Mouse (Mus musculus): ENCODE measurements at regions not wholly inside any gene's neighbourhood (a gene's known extent, or its start where the extent isn't known, plus 50 kb on each side); places are given as distances from the start of the nearest gene placed in this dataset.

- TF ChIP-seq CTCF (IDR thresholded peaks at IDR 0.05; ENCODE audit: low read depth, low read length), result no peak
- TF ChIP-seq POLR2A (IDR thresholded peaks at IDR 0.05; ENCODE audit: borderline replicate concordance, low read depth, low read length), result no peak
Measured at GRCm38 (mm10) chr13:31465141-31465540, 90.8 kb upstream of the Foxq1 start.

Measured in bone marrow macrophage, adult 2 months (primary cell).